Mouse (Mus musculus) spleen, postnatal 4 days (tissue): ENCODE measurements around the gene Adam15.

ENCODE experiments used
- DNase-seq, 2 experiments: peaks; one replicate each; pipeline ENCODE4 v3.0.0; 2022; ENCODE audit warnings: low spot score in 2 of 2

The Adam15 gene

GRCm38 (mm10) chr3:89322514-89323165, 27.2 kb downstream of the Adam15 start, which contains the start of gene Efna3:
Gene Efna3 (minus strand): TSS chr3:89322965.
- DNase-seq, result peak; percentile 46 to 68

GRCm38 (mm10) chr3:89322131-89322500, 27.7 kb downstream of the Adam15 start:
- no peak for DNase-seq

DNA sequence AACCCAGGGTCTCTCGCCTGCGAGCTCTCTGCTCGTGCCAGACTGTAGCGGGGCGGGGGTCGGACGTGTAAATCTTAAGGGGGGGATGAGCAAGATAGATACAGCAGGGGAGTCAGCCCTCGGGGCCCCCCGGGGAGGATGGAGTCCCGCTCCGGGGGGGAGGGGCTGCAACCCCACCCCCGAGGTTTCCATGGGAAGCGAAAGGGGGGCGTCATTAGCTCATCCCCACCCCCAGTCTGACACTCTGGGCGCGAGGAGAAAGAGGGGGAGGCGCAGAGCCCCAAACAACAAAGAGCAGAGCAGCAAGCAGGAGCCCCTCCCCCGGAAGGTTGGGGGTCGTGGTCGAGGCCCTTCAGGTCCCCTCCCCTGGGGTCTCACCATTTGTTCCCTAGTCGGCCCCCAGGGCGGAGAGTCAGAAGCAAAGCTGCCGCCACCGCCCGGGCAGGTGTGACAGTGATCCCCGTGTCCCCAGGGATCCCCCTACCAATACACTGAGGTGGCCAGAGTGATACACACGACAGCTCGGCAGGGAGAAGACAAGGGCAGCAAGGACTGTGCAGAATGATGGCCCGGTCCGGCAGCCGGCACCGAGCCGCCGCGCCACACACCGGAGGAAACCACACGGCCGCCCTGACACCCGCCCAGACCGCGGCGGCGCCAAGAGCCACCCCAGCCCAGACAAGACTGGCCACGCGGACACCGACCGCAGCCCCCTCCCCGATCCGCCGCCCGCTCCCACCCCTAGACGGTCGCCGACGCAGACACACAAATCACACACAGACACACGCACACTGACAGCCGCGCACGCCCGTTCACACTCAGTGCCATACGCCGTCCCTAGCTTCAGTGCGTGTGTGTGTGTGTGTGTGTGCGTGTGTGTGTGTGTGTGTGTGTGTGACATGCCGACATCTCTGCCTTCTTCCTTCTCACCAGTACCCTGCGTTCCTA, 28.3 kb downstream of the Adam15 start:
- DNase-seq, result peak in 1 of 2 experiments; percentile 69

DNA sequence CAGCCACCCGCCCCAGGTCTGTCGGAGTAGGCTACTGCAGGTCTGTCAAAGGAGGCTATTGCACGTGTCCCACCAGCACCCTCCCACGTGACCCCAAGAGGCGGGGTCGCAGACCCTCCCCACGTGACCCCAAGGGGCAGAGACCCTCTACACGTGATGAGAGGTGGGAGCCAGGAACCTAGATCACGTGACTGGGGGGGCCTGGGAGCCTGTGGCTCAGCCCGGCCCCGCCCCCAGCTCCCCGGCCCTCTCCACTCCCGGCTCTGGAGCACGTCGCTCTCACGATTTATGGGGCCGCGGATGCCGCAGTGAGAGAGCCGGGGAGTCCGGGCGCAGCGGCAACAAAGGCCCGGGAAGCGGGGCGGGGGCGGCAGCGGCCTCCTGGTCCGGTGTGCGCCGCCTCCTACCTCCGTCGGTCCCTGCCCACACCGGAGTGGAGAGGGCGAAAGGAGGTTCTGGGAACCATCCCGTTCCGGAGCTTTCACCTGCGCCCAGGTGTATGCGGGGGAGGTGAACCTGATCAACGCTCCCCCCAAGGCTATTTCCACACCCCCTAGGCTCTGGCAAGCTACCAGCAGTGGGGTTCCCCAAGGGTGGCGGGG, 29.1 kb downstream of the Adam15 start:
- peak in 1 of 2 experiments; percentile 64 for DNase-seq

- peak in 1 of 2 experiments; percentile 64 for DNase-seq
Observed at GRCm38 (mm10) chr3:89319591-89320350, 30.0 kb downstream of the Adam15 start.

DNA sequence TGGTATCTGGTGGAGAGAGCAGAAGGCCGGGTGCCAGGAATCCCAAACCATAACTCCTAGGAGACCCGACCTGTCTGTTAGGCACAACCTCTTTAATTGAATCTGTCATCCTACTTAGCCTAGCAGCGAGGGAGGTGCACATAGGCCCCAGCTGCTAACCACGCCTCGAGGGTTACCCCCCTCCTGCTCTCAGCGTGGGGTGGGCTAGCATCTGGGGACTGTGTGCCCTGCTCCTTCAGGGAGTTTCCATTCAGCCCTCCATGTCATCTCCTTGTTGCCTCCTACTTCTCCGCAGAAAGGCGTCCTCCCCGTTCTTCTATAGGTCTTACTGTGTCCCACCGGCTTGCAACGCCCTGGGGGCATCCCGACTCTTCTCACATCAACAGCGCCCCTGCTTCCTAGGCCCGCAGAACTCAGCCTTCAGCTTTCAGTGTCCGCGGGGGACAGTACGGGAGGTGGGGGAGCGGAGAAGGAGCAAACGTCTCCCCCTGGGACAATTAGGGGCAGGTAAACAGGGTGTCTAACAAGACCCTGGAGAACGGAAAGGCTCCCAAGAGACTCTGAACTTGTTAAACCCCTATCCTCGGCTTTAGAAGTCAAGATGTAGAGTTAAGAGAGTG, 30.7 kb downstream of the Adam15 start:
- DNase-seq, result no peak

- DNase-seq, result no peak
Observed at GRCm38 (mm10) chr3:89318316-89318715, 31.5 kb downstream of the Adam15 start.

GRCm38 (mm10) chr3:89317246-89317645, 32.5 kb downstream of the Adam15 start:
- DNase-seq, result no peak

- DNase-seq, result peak; percentile 67 to 83
Observed at GRCm38 (mm10) chr3:89316833-89317232, 33.0 kb downstream of the Adam15 start.

GRCm38 (mm10) chr3:89315930-89316831, 33.6 kb downstream of the Adam15 start:
- no peak for DNase-seq

- DNase-seq, result peak; percentile 68 to 90
Observed at GRCm38 (mm10) chr3:89315195-89315929, 34.4 kb downstream of the Adam15 start.

DNA sequence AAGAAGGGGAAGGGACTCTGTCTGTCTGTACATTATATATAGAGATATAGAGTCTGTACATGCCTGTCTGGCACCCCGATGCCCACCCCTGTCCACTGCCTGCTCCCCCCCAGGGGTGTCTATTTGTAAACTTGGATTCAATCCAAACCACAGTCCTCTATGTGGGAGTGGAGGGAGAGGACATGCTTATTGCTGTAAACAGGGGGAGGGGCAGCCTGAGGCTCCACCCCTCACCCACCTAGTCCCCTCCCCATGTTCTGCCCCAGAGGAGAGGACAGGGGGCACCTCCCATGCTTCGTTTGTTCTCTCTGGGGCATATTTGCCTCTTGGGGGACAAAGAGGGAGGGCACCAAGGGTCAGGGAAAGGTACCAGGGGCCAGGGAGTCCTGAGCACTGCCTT, 35.0 kb downstream of the Adam15 start:
- no peak for DNase-seq

- no peak for DNase-seq
Observed at GRCm38 (mm10) chr3:89314340-89314739, 35.5 kb downstream of the Adam15 start.

GRCm38 (mm10) chr3:89308089-89308488, 41.7 kb downstream of the Adam15 start:
- peak; percentile 51 to 78 for DNase-seq

- no peak for DNase-seq
Observed at GRCm38 (mm10) chr3:89305551-89306325, 44.1 kb downstream of the Adam15 start.

DNA sequence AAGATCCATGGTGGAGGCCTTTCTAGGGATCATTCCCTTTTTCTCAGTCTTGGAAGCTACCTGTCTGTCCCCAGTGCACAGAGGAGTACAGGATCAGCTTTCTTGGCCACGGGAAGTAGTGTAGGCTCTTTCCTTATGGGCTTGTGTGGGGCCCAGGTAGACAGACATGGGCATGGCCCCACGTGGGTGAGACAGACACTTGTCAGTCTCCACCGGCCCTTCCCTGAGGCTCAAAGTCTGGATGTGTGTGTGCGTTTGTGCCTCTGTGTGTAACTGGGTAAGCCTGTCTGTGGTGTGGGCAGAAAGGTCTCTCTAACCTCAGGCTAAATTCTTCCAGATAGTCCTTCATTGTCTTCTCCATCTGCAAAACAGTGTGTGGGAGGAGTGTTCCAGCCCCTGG, 44.7 kb downstream of the Adam15 start:
- DNase-seq, result no peak

DNA sequence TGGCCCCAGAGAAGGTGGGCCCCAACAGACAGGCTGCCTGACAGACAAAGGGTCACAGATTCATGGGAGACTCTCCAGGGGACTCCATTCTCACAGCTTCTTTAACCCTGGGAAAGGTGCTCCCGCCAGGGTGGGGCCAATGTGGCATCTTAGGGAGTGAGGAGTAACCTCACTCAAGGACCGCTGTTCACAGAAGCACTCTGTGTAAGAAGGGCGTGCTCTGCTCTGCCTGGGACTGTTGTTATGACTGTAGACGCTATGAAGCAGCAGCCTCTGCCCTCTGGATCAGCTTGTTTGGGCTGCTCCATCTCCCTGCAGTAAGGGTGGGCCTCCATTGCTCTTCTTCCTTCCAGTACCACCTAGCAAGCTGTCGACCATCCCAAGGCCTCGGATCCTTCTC, 45.4 kb downstream of the Adam15 start:
- no peak for DNase-seq

DNA sequence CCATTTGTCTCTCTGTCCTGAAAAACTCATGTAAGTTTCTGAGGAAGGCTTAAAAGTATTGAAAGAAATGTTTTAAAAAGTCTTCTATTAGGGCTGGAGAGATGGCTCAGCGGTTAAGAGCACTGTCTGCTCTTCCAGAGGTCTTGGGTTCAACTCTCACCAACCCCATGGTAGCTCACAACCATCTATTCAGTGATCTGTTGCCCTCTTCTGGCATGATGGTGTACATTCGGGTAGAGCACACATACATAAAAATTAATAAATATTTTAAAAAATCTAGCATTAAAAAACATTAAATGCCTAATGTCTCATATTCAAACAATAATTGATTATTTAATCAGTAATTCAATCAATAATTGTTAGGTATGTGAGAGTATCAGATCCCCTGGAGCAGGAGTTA, 49.3 kb downstream of the Adam15 start:
- no peak for DNase-seq

GRCm38 (mm10) chr3:89300071-89300470, 49.7 kb downstream of the Adam15 start:
- no peak for DNase-seq
